Mouse (Mus musculus): ENCODE measurements around the gene Gls. TPM values are rescaled to one million over a fixed set of nuclear protein-coding genes. Genes with fewer than 3 reads are reported as not detected.

The Gls gene
- total RNA-seq, 1 experiment, result 91.2 TPM

DNA sequence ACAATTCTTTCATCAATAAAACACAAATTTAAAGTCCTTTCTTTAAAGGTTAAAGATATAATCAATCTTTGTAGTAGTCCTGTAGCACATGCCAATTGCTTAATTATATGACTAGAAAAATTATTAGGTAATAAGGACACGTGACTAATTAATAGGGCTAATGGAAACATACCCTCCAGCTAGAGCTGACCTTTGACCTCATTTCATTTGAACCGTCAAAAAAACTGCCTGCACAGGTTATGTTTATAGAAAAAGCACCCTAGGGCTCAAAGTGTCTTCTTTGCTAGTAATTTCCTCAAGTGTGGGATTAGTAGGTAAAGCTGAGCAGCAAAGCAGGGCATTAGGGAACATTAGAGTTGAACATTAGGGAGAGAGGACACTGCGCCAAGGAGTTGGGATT lies 9.2 kb upstream of the Gls start:
- in situ Hi-C loops (cut with MboI; ENCODE audit: low sequenced_read_pairs in 2 of 2, unreplicated experiment in 2 of 2), result no loop called here

DNA sequence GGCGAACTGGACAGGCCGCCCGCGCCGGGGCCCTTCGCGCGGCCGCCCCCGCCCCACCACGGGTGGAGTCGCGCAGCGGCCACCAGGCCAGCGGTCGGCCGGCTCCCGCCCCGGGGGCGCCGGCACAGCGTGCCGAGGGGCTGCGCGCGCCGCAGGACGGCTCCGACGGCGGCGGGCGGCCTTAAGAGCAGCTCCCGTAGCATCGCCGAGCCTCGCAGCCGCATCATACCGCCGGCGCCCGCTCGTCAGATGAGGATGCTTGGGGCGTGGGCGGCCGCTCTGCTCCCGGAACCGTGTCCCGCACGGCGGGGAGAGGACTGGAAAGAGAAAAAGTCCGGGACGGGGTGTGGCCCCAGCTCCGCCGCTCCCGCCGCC lies 279 bp downstream of the Gls start:
- H3K9me3 ChIP-seq (ENCODE audit: control insufficient read depth, insufficient read depth, low read depth, low read length), result no peaks in the 10 kb centered on the region
- no peaks in the 10 kb centered on the region for H3K36me3 ChIP-seq (ENCODE audit: control insufficient read depth, insufficient read depth, low read length, poor library complexity, severe bottlenecking)
- H3K9ac ChIP-seq (ENCODE audit: insufficient read depth, low read depth, low read length, poor library complexity, severe bottlenecking), result peak overlapping the region; percentile 90
- H3K4me1 ChIP-seq (ENCODE audit: control insufficient read depth in 2 of 2, insufficient read depth in 2 of 2, low read length in 2 of 2, poor library complexity in 1 of 2), result peaks cover 0 to 7% of the 10 kb centered on the region in 2 experiments; a peak in 2 of 4 replicates
- H3K27ac ChIP-seq (ENCODE audit: insufficient read depth, low read depth, low read length, poor library complexity, severe bottlenecking), result peak overlapping the region; percentile 66
- no peak for DNase-seq (ENCODE audit: low read depth, low spot score)
- no peak for TF ChIP-seq CHD2 (IDR thresholded peaks at IDR 0.05; ENCODE audit: low read depth, low read length)
- TF ChIP-seq MAFK (IDR thresholded peaks at IDR 0.05; ENCODE audit: insufficient read depth, low read depth, low read length), result no peak
- no peak for TF ChIP-seq ZNF384 (IDR thresholded peaks at IDR 0.05; ENCODE audit: low read depth, low read length)
- no peak for TF ChIP-seq ZC3H11A (IDR thresholded peaks at IDR 0.05; ENCODE audit: borderline replicate concordance, low read depth, low read length)
- no peak; the same call in 1 of the 2 replicates for TF ChIP-seq HCFC1 (IDR thresholded peaks at IDR 0.05; ENCODE audit: borderline replicate concordance, insufficient read depth, low read length)
- in situ Hi-C loops (cut with MboI; ENCODE audit: low sequenced_read_pairs in 2 of 2, unreplicated experiment in 2 of 2), result no loop called here
- peak overlapping the region; percentile 86 to 96 for H3K4me3 ChIP-seq (ENCODE audit: insufficient read depth in 1 of 2, low read depth in 1 of 2, low read length in 2 of 2, poor library complexity in 1 of 2, severe bottlenecking in 1 of 2)

More for the DNA sequence above, 9.2 kb upstream of the Gls start:
- Histone ChIP-seq H3K27ac (ENCODE audit: insufficient read depth, low read depth, low read length, poor library complexity, severe bottlenecking) (no peak overlapping the region), H3K4me1 (ENCODE audit: control insufficient read depth in 2 of 2, insufficient read depth in 2 of 2, low read length in 2 of 2, poor library complexity in 1 of 2) (no peaks in the 10 kb centered on the region), H3K36me3 (ENCODE audit: control insufficient read depth, insufficient read depth, low read length, poor library complexity, severe bottlenecking) (no peaks in the 10 kb centered on the region), H3K4me3 (ENCODE audit: insufficient read depth in 1 of 2, low read depth in 1 of 2, low read length in 2 of 2, poor library complexity in 1 of 2, severe bottlenecking in 1 of 2) (no peak overlapping the region), H3K9me3 (ENCODE audit: control insufficient read depth, insufficient read depth, low read depth, low read length) (no peaks in the 10 kb centered on the region), H3K9ac (ENCODE audit: insufficient read depth, low read depth, low read length, poor library complexity, severe bottlenecking) (no peak overlapping the region)
- TF ChIP-seq CHD2 (IDR thresholded peaks at IDR 0.05; ENCODE audit: low read depth, low read length) (no peak), MAFK (IDR thresholded peaks at IDR 0.05; ENCODE audit: insufficient read depth, low read depth, low read length) (no peak), ZNF384 (IDR thresholded peaks at IDR 0.05; ENCODE audit: low read depth, low read length) (no peak), ZC3H11A (IDR thresholded peaks at IDR 0.05; ENCODE audit: borderline replicate concordance, low read depth, low read length) (no peak), HCFC1 (IDR thresholded peaks at IDR 0.05; ENCODE audit: borderline replicate concordance, insufficient read depth, low read length) (no peak)
- DNase-seq (ENCODE audit: low read depth, low spot score), result no peak

DNA sequence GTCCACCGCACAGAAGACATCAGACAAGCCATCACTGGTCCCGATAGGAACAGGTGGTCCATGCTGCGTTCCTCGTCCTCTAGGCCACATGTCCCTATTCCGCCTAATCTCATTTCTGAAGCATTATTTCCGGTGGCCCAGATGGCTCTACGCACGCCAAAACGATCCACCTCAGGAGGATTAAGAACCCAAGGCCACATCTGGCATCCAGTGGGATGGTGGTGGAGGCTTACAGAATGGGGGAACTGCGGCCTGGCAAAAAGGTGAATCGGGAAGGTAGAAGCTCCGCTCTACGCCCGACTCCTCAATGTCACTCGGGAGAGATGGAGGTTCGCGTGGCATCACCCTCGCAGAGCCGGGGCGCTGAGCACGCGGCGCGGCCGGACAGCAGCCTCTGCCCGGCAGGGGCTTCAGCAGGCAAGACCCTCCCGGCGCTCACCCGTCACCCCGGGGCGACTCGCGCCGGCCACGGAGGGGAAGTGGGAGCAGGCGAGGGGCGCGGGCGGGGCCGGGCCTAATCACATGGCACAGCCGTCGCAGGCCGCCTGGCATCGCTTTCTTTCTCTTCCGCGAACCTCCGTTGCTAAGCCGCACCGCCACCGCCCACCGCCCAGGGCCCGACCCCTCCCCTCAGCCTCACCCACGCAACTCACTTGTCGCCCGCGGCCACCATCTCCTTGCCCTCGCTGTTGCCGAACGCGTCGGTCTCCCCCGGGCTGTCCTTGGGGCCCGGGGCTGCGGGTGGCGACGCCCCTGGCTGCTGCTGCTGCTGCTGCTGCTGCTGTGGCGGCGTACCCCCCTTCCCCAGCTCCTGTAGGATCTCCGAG lies 880 bp downstream of the Gls start:
- H3K27ac ChIP-seq (ENCODE audit: insufficient read depth, low read depth, low read length, poor library complexity, severe bottlenecking), result peak overlapping the region; percentile 66
- in situ Hi-C loops (cut with MboI; ENCODE audit: low sequenced_read_pairs in 2 of 2, unreplicated experiment in 2 of 2), result no loop called here
- no peaks in the 10 kb centered on the region for H3K9me3 ChIP-seq (ENCODE audit: control insufficient read depth, insufficient read depth, low read depth, low read length)
- no peaks in the 10 kb centered on the region for H3K36me3 ChIP-seq (ENCODE audit: control insufficient read depth, insufficient read depth, low read length, poor library complexity, severe bottlenecking)
- H3K4me1 ChIP-seq (ENCODE audit: control insufficient read depth in 2 of 2, insufficient read depth in 2 of 2, low read length in 2 of 2, poor library complexity in 1 of 2), result peaks cover 0 to 7% of the 10 kb centered on the region in 2 experiments; a peak in 2 of 4 replicates
- DNase-seq (ENCODE audit: low read depth, low spot score), result peak; percentile 20
- TF ChIP-seq MAFK (IDR thresholded peaks at IDR 0.05; ENCODE audit: insufficient read depth, low read depth, low read length) (no peak), ZC3H11A (IDR thresholded peaks at IDR 0.05; ENCODE audit: borderline replicate concordance, low read depth, low read length) (no peak), ZNF384 (IDR thresholded peaks at IDR 0.05; ENCODE audit: low read depth, low read length) (no peak), HCFC1 (IDR thresholded peaks at IDR 0.05; ENCODE audit: borderline replicate concordance, insufficient read depth, low read length) (no peak), CHD2 (IDR thresholded peaks at IDR 0.05; ENCODE audit: low read depth, low read length) (no peak)
- H3K9ac ChIP-seq (ENCODE audit: insufficient read depth, low read depth, low read length, poor library complexity, severe bottlenecking), result peak overlapping the region; percentile 90
- H3K4me3 ChIP-seq (ENCODE audit: insufficient read depth in 1 of 2, low read depth in 1 of 2, low read length in 2 of 2, poor library complexity in 1 of 2, severe bottlenecking in 1 of 2), result peak overlapping the region; percentile 86 to 96

DNA sequence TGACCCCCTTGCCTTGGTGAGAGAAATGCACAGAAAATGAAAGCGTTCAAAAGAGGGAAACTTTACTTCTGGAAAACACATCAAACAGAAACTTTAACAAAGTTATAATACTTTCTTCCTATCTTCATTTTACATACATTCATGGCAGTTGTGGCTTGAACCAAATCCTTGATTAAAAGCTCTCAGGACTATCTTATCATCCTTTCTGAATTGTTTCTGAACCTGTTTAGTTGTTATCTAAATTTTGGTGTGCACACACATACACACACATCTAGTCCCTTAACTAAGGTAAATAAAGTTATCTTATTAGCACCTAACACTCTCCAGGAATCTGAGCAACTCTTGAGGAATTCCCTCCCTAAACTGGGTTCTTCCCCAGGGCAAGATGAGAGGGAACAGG lies 2.6 kb downstream of the Gls start:
- in situ Hi-C loops (cut with MboI; ENCODE audit: low sequenced_read_pairs in 2 of 2, unreplicated experiment in 2 of 2), result no loop called here
- H3K9me3 ChIP-seq (ENCODE audit: control insufficient read depth, insufficient read depth, low read depth, low read length), result no peaks in the 10 kb centered on the region
- peaks cover 0 to 7% of the 10 kb centered on the region in 2 experiments; a peak in 2 of 4 replicates for H3K4me1 ChIP-seq (ENCODE audit: control insufficient read depth in 2 of 2, insufficient read depth in 2 of 2, low read length in 2 of 2, poor library complexity in 1 of 2)
- H3K4me3 ChIP-seq (ENCODE audit: insufficient read depth in 1 of 2, low read depth in 1 of 2, low read length in 2 of 2, poor library complexity in 1 of 2, severe bottlenecking in 1 of 2), result peak overlapping the region in 1 of 2 experiments; percentile 96; a peak in 1 of 4 replicates
- DNase-seq (ENCODE audit: low read depth, low spot score), result no peak
- H3K27ac ChIP-seq (ENCODE audit: insufficient read depth, low read depth, low read length, poor library complexity, severe bottlenecking), result no peak overlapping the region
- H3K36me3 ChIP-seq (ENCODE audit: control insufficient read depth, insufficient read depth, low read length, poor library complexity, severe bottlenecking), result peaks cover 1% of the 10 kb centered on the region; the same call in 1 of the 2 replicates
- H3K9ac ChIP-seq (ENCODE audit: insufficient read depth, low read depth, low read length, poor library complexity, severe bottlenecking), result no peak overlapping the region
- TF ChIP-seq MAFK (IDR thresholded peaks at IDR 0.05; ENCODE audit: insufficient read depth, low read depth, low read length) (no peak), ZC3H11A (IDR thresholded peaks at IDR 0.05; ENCODE audit: borderline replicate concordance, low read depth, low read length) (no peak), ZNF384 (IDR thresholded peaks at IDR 0.05; ENCODE audit: low read depth, low read length) (no peak), HCFC1 (IDR thresholded peaks at IDR 0.05; ENCODE audit: borderline replicate concordance, insufficient read depth, low read length) (no peak), CHD2 (IDR thresholded peaks at IDR 0.05; ENCODE audit: low read depth, low read length) (no peak)
